Mouse (Mus musculus) v-Abl transformed pro-B cells (cell line): Measurements from ENCODE around the gene Prelp.
"Not testable (repeated sequence)": the region's sequence is repeated elsewhere in the genome, so short reads cannot be mapped to it uniquely, and the experiment has no call there.

ENCODE experiments used
- in situ Hi-C, 2 experiments: fragments of 400-800 bp; cut with MboI; formaldehyde crosslinking; loops; one replicate each; pipeline ENCODE4 v1.15.1; 2025; ENCODE audit not compliant: unreplicated experiment in 2 of 2

The Prelp gene

DNA sequence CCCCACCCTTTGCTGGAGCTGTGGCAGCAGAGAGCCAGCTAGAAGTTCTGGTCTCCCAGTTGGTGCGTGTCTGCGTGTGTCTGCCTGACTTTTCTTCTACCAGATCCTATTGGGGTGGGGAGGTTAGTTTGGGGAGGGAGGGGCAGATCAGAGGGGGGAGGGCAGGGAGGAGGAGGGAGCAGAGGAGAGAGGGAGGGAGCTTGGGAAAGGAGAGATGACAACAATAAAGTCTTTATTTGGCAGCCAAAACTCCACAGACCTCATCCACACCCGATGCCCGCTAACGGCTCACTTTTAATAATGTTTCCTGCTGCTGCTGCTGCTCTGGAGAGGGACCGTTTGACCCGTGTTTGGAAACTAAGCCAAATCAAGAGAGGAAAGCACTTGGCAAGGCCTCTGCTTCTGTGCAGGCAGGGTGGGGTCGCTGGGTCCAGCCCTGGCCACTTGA is at the start of gene Prelp:
TSS of gene Prelp (minus strand) at position 111 of the 448 bp plus-strand sequence.
- in situ Hi-C loops = no loop called here

DNA sequence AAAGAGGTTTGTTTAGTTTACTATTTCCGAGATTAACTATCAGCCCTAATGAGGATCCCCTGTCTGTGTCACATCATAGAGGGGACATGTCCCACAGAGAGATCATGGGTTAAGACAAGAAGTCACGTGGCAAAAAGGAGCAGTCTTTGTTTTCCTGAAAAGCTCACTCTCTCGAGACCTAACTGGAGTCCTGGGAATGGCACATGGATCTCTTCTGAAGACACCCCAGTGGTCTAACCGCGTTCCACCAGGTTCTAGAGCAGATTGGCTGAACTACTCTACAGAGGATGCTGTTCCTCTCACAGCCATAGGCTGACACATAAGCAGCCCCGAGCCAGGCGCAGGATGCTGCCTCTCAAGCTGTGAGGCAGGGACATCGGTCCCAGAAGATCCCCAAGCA is 48.2 kb upstream of the Prelp start:
- in situ Hi-C loops = no loop called here

DNA sequence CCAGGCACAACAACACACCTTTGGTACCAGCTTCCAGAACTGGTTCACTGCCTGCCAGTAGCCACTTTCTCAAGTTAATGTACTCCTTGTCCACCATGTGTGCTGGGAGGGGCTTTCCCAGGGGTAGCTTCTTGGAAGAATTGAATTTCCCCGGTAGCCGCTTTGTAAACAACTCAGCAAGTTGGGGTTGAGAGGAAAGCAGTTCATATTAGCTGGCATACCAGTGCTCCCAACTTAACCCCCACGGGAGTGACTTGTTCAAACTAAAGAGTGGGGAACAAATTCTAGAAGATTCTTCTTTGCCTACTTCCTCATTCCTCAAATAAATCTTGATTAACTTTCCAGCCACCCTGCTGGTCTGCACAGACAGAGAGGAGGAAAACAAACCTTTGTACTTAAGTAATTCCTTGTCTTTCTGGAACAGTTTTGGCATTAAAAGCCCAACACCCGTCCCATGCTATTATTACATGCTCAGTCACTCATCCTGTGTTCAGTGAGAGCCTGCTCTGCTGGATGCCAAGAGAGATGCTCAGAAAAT is 47.6 kb upstream of the Prelp start:
- in situ Hi-C loops = no loop called here

DNA sequence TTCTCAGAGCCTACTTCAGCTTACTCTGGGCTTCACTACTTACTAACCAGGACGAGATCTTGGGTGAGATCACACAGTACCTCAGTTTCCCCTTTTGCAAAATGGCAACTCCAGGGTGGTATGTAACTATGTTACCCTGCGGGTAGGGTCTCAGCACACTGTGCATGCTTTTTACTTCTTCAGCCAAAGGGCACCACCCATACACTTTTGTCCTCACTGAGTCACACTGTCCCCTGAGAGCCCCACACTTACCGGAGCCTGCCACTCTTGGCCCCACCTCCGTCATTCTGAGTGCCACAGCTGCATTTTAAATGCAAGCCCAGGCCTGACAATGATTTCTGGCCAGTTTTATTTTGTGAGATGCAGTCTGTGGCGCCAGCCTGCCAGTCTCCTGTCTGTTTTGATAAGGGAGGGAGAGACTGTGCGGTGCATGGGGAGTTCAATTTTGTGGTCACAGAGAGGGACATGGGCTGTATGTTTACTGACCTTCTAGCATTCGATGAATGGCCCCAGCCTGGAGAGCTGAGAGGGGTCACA is 46.3 kb upstream of the Prelp start:
- in situ Hi-C loops = no loop called here

DNA sequence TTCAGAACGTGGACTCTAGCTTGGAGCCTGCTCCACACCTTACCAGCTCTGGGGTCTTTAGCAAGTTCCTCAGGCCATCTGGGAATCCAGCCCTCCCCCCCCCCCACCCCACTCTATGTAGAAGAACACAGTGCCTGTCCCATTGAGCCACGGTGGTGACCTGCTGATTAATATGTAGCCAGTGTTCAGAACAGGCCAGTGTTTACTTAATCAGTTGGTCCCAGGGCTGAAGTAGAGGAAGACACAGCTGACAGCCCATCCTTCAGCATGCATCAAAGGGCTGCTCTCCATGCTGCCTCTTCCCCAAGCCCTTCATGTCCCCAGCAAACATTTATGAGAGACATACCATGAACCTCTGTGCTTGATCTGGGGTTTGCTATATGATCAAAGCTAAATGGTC is 44.8 kb upstream of the Prelp start:
- in situ Hi-C loops = no loop called here

DNA sequence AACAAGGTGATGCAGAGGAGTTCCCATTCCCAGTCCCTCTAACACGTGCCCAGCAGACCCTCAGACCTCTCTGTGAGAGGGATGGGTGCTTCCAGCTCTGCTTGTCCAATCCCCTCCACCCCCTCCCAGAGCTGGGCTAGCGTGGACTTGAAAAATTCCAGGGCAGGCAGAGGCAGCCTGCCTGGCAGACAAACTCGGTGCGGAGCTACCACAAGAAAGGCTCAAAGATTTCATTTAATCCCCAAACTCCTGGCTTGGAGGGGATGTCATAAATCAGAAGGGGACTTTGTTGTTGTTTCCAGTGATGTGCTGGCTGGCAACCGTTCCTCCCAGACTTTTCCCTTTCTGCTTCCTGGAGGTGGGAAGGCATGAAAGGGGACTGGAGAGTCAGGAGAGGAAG is 44.1 kb upstream of the Prelp start:
- in situ Hi-C loops = no loop called here

DNA sequence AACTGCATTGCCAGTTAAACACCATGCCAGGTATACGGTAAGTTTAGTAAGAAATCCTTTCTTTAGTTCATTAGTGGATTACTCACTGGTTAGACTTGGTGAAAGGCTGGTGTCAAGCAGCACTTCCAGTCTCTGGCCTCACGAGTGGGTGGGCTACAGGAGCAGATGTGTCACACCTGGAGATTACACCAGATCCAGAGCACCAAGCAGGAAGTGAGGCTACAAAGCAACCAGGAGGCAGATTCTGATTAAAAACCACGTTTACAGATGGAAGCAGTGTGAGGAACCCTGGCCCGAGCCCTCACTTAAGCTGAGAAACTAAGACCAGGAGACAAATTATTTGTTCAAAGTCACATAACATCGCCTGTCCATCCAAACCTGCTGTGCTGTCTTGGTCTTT is 43.5 kb upstream of the Prelp start:
- in situ Hi-C loops = no loop called here

DNA sequence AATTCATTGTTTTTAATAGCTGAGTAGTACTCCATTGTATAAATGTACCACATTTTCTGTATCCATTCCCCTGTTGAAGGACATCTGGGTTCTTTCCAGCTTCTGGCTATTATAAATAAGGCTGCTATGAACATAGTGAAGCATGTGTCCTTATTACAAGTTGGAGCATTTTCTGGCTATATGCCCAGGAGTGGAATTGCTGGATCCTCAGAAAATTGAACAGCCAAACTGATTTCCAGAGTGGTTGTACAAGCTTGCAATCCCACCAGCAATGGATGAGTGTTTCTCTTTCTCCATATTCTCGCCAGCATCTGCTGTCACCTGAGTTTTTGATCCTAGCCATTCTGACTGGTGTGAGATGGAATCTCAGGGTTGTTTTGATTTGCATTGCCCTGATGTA is 42.4 kb upstream of the Prelp start:
- in situ Hi-C loops = not testable (repeated sequence)

DNA sequence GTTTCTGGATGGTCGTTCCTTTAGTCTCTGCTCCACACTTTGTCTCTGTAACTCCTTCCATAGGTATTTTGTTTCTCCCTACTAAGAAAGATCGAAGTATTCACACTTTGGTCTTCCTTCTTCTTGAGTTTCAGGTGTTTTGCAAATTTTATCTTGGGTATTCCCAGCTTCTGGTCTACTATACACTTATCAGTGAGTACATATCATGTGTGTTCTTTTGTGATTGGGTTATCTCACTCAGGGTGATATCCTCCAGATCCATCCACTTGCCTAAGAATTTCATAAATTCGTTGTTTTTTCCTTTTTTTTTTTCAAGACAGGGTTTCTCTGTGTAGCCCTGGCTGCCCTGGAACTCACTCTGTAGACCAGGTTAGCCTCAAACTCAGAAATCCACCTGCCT is 41.9 kb upstream of the Prelp start:
- in situ Hi-C loops = not testable (repeated sequence)

DNA sequence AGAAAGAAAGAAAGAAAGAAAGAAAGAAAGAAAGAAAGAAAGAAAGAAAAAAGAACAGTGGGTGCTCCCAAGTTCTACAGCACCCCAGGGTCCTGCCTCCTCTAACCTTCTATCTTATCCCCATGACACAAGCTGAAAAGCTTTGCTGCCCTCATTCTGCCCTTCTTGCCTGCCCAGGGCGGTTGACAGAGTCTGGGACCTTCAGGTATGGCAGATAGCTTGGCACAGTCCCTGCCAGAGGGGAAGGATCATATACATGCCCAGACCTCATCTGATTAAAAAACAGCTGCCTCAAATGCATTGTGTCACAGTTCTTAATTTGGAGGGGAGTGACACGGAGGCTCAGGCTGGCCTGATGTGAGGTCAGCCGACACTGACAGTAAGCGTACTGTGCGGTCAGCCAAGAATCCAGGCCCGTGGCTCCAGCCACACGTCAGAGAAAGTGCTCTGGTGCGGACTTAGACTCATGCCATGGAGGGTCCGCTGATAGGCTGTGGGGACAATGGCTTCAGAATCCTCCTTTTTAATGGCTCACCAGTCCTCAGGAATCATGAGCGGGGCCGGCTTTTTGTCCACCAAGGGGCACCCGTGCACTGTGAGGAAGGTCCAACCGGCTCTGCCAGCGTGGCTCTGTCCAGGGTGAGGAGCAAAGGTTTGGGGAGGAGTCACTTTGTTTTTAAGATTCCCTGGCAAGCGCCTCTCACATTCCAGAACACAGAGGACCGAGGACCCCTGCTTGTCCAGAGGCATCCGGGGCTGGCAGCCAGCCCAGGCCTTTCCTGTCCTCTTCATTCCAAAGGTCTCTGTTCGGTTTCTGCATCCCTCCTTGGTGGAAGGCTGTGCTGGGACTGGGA is 40.3 kb upstream of the Prelp start:
- in situ Hi-C loops = no loop called here

DNA sequence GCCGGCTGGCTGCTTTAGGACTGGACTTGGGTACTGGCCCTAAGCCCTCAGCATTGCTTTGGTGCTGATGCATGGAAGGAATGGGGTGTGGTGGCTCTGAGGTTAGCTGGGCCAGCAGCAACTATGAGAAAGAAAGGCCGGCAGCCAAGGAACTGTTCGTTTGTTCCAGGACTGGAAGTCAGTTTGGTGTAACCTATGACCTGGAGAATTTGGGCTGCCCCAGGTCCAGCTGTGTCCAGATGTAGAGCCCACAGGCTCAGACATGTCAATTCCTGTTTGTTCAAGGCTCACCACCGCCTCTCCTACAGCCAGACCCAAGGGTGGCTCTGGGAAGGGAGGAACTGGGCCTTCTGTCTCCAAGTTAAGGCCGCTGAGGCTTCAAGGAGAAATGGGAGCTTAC is 38.3 kb upstream of the Prelp start:
- in situ Hi-C loops = no loop called here

DNA sequence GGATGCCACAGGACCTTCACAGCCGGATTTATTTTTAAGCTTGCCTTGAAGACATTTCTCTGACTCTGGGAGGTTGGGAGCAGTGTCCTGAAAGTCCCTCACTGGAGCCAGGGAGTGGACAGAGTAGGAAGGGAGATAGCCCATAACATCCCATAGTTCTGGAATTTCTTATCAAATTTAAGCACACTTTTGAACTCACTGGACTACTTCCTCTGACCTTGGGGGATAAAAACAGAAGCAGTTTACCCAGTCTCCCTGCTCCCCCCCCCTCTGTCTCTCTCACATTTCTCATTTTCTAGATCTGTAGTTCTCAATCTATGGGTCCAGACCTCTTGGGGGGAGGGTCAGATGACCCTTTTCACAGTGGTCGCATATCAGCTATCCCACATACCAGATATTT is 32.8 kb upstream of the Prelp start:
- in situ Hi-C loops = no loop called here

DNA sequence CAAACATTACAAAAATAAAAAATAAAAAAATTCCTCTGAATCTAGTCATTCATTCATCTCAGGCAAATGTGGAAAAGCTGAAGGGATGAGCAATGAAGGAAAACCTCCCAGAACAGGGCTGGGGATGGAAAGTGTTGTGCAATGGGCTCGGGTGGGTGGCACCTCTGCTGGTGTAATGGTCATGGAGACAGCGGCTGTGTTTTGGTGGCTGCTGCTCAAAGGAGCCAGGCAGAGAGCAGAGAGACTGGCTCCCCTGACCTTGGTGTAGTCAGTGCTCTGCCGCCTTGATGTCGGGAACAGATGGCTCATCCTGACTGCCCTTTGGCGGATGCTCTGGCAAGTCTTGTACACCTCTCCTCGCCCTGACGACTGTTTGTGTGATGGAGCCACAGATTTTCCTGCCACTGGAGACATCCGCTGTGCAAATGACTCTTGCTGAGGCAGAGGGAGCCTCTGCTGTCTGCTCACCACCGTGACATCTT is 32.1 kb upstream of the Prelp start:
- in situ Hi-C loops = no loop called here

DNA sequence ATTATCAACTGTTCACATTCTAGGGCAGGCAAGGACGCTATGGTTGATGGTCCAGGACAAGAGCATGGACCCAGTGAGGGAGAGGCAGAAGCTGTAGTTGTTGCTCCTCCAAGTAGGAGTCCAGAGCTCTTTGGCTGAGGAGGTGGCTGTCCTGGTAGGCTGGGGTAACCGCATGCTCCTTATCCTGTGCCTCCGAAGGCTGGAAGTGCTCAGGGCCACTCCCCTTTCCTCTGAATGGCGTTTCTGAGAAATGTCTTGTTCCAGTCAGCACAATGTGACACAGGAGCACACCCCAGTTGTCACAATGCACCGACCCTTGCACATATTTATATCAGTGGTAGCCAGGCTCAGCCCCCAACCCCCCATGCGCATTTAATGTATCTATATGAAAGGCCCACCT is 30.4 kb upstream of the Prelp start:
- in situ Hi-C loops = no loop called here

DNA sequence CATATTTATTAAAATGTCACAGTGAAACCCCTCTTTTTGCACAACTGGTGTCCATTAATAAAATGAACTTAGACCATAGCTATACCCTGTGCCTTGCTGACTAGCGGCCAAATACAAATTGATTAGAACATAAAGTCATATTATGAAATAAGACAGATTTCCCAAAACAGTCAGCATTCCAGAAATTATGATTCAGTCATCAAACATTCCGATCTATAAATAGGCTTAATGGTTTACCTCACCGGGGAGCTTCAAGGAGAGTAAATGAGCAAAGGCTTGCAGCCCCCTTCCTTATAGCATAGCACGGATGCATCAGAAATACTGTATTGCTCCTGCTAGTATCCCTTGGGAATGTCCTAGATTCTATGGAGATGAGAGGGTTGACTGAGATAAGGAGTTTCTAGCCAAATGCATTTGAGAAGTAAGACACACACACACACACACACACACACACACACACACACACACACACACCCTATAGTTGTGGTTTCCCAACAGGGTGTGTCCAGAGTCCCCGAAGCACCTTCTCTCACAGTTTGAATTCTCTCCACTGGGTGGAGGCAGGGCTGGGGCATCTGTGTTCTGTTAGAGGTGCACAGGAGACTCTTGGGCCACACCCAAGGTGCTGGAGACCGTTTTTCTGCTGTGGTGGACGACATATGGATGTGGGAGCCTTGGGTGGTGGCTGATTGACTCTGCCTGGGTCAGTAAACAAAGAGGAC is 29.0 kb upstream of the Prelp start:
- in situ Hi-C loops = no loop called here

DNA sequence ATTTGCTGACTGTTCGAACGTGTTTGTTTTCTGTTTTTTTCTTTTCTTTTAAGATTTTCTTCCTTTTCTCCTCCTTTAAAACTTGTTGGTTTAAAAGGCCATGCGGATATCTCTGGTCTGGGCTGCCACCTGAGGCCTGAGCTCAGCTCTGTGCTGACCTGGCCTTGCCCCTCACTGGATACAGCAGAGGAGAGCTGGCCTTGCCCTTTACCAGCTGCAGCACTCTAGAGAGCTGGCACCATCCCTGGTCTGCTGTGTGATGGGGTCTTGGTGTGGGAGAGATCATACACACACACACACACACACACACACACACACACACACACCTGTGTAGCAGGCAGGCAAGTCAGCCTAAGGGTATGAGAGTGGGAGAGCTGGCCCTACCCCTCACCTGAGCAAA is 23.9 kb upstream of the Prelp start:
- in situ Hi-C loops = no loop called here

DNA sequence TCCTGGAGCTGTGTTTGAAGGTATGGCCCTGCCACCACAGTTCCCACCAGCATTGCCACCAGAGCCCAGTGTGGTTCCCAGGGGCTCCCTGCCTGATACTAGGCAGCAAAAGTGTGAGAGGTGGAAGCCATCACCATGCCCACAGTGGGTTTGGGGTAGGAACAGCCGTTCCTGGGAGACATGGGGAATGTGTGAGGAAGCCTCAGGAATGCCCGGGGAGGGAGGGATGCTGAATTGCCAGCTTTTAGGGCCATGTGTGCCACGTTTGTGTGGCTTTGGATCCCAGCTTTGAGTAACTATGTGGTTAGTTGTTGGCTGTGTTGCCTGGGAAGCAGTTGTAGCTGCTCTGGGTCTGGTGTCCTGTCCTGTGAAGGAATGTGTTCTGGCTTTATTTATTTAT is 20.7 kb upstream of the Prelp start:
- in situ Hi-C loops = no loop called here

DNA sequence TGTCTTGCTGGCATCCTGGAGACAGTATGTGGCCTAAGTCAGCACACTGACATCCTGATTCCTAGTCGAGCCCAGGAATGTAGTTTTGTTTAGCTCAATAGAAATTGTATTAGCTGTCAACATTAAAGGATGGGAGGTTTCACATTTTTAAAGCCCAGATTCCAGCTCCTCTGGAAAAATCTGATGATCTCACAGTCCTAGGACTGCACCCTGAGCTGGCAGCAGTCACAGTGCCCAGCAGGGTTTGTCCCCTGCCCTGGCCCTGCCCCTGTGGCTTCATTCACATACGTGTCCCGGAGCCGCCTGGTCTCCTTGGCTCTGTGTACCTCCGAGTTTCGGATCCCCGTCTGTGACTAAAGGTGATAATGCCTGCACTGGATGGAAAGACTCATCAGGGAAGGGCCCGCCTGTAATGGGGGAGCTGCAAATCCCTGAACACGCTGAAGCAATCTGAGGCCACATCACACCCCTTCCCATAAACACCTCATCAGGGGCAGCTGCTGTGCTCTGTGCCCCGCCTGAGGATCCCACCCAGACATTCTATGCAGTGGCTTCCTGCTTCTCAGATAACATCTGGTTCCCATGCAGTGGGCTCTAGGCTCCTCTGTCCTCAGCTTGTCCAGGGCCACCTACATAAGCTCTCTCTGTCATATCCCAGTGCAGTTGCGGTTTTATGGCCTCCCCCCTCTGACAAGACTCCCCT is 20.1 kb upstream of the Prelp start:
- in situ Hi-C loops = no loop called here

DNA sequence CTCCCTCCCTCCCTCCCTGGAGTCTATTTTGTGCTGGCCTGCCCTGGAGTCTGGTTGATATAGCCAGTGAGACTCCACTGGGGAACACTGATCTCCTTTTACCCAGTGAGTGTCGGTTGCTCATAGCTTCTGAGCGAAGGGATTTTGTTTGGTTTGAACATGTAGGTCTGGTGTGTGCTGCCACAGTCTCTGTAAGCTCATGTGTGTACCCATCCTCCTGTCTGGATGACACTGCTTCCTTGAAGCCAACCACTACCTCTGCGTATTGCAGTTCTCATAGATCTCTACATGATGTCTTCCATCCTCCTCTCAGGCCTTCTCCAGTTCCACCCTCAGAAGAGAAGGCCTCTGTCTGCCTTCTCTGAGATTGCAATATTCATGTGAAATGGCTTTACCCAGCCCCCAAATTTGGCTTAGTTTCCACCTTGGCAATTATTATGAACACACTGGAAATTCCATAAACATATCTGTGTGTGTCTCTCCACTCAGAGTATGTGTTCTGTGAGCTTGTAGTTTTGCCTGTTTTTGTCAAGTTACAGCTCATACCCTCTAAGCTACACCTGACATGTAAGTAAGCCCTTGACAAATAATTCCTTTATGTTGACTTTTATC is 19.4 kb upstream of the Prelp start:
- in situ Hi-C loops = no loop called here

DNA sequence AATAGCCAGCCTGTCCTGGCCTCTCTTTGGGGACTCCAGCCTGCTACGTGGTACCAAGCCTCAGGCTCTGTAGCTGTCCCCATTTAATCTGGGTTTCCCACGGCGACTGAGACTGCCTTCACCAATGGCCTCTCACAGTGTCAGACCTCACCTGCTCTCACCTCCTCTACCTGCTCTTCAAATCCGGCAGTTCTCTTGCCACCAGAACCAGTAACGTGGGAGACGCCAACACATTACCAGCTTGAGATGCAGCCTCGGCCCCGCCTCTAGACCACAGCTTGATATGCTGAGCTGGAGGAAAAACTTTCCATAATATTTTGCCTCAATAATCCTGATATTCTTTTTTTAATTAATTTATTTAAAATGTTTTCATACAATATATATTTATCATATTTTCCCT is 18.5 kb upstream of the Prelp start:
- in situ Hi-C loops = no loop called here
